Mouse (Mus musculus) regulatory T cell (primary cell): Measurements from ENCODE around the gene Adarb1.

Experiments
- in situ Hi-C: fragments of 300-600 bp; cut with MboI, MseI; formaldehyde crosslinking; loops from one replicate; pipeline ENCODE4 v1.15.1; 2025; ENCODE audit warnings: high pct_unique_total_duplicates

Adarb1 gene

DNA sequence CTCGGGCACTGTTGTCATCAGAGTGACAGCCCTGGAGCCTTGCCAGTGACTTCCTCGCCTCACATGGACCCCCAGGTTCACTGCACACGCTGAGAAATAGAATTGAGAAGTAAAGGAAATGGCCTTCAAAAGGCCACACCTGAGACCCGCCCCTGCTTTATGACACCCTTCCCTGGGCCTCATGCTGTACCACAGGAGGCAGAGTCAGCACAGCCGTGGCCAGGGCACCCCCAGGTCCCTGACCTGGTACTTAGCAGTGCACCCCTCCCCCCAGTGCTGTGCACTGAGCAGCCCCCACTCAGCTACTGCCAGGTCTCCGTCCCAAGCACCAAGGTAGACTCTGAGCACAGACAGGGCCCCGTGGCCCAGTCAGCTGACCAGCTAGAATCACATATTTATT, 148.9 kb downstream of the Adarb1 start:
- in situ Hi-C loops, result no loop called here

DNA sequence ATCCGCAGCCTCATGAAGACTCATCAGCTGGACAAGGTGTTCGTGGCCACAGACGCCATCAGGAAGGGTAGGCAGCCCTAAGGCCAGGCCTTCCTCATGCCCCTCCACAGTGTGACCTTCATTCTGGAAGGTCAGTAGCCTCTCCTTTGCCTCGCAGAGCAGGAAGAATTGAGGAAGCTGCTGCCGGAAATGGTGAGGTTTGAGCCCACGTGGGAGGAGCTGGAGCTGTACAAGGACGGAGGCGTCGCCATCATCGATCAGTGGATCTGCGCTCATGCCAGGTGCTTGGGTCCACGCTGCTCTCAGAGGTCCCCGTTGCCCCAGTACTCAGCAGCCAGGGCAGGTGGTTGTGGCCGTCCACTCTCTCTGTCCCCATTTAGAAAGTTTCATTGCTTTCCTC, 151.0 kb downstream of the Adarb1 start:
- in situ Hi-C loops, result no loop called here

DNA sequence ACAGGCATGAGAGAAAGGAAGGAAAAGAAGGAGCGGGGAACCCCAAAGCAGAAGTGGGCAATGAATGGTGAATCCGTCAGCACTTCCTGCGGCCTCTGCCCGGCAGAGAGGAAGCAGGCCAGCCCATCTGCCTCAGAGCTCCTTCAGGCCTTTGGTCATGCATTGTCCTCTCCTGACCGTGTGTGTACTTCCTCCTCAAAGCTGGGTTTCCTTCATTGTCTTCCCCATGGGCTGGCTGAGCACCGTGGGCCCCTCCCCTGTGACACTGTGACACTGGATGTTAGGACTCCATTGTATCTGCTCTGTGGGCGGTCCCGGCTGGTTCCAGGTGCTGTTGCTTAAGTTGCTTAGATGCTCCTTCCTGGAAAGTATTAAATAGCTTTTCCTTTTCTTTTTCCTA, 151.8 kb downstream of the Adarb1 start:
- in situ Hi-C loops, result no loop called here

DNA sequence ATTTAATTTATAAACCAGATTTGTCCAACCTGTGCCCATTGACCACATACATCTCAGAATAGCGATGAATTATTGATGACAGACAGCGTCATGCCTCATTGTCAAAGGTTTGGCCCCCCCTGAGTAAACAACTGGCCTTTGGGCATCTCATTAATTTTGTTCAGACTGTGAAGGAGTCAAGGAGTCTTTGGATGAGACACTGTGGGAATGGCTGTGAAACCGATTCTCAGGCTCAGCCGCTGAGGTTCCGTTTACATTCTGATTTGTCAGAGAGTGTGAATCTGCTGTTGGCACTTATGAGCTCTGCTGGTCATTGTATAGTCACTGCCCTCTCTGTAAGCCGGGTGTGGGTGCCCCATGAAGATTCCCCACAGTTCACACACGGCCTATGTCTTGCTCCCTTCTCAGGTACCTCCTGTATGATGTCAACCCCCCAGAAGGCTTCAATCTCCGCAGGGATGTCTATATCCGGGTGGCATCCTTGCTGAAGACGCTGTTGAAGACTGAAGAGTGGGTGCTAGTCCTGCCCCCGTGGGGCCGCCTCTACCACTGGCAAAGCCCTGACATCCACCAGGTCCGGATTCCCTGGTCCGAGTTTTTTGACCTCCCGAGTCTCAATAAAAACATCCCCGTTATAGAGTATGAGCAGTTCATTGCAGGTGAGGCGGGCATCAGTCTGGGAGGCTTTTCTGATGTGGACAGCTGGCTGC, 157.7 kb downstream of the Adarb1 start:
- in situ Hi-C loops, result no loop called here

DNA sequence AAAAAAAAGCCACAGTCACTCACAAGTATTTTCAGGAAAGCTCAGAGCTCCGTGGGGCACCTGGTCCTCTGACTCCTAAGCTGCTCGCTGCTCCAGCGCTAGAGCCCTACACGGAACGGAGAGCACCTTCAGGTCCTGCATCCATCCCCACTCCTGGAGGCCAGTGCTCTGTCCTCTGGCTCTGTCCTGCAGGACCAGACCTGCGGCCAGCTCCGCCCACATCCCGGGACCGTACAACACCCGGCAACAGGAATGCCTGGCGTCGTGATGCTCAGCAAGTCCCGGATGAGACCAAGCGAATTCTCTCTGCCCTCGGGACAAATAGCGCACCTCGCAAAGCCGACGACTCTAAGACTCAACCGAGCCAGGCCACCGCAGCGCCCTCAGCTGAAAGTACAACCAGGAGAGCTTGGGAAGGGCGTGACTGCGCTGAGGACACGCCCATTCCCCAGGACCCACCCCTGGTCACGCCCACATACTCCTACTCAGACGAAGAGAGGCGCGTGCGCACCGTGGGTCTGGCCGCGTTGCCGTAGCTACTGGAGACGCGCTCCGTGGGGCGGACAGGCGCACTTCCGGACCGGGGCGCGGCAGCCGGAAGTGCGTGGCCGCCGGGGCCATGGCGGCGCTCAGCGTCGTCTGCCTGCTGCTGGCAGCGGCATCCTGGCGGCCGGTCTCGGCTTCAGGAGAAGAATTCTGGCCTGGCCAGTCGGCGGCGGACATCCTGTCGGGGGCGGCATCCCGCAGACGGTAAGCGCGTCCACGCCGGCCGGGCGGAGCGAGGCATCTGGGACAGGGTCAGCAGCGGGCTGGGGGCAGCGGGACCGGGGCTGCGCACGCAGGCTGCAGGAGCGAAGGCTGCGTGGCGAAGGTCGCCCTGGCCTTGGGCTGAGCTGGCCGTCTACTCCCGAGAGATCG, 159.1 kb downstream of the Adarb1 start, which contains the start of gene Pofut2:
Gene Pofut2 (plus strand): TSS at position 515 of the 918 bp plus-strand sequence.
- in situ Hi-C loops, result no loop called here

DNA sequence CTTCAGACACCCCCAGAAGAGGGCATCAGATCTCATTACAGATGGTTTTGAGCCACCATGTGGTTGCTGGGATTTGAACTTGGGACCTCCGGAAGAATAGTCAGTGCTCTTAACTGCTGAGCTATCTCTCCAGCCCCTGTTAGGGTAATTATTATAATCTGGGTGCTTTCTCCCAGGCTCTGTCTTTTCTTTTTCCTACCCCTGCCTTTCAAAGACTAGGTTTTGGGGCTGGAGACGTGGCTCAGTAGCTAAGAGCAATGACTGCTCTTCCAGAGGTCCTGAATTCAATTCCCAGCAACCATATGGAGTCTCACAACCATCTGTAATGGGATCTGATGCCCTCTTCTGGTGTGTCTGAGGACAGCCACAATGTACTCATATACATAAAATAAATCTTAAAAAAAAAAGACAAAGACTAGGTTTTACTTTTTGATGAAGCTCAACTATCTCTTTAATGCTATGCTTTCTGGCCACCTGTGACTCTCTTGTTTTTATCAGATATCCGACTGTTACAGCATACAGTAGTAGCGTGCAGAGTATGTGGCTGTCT, 160.0 kb downstream of the Adarb1 start:
- in situ Hi-C loops, result no loop called here

DNA sequence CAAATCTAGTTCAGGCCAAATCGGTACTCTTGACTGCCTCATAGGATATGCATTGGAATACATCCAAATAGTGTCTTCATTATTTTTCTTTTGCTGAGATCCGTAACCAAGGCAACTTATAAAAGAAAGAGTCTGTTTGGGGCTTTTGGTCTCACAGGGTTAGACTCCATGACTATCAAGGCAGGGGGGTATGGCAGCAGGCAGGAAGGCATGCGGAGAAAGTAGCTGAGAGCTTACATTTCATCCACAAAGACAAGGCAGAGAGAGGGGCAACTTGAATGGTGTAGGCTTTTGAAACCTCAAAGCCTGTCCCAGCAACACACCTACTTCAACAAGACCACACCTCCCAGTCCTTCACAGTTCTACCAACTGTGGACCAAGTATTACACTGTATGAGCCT, 162.4 kb downstream of the Adarb1 start:
- in situ Hi-C loops, result no loop called here

DNA sequence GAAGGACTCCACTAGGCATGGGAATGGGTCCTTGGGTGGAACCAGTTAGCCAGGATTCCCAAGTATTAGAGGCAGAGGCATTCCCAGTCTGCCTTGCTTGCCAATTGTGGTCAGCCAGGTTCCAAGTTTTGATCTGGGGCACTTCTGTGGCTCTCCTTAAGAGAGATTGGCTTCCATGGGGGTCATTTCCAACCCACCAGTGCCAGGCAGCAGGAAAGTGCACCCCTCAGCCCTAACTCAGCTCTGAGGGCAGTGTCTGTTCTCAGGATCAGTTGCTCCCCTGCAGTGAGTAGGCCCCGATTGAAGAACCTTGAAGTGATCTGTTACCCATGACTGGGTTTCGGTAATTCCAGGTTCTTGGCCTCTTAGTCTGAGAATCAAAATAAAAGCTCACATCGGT, 162.8 kb downstream of the Adarb1 start:
- in situ Hi-C loops, result no loop called here

DNA sequence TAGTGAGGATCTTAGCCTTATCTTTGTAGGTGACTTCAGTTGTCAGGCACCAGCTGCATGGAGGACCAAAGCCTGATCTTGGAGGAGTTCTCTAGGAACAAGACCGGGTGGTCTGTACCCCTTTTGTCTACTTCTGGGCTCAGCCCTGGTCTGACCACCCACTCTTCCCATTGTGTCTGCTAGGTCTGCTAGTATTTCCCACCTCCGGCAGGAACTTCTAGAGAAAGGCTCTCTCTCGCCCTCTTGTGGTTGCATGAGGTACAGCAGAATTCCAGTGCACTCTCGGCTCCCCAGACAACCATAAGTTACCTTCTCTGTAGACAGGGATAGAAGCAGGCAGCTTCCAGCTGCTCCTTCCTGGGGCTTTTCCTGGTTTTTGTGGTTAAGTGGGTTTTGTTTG, 165.3 kb downstream of the Adarb1 start:
- in situ Hi-C loops, result loop anchor here (5.0 kb wide), 1 partner anchor 120 kb away; no protein-coding TSS in a partner anchor

DNA sequence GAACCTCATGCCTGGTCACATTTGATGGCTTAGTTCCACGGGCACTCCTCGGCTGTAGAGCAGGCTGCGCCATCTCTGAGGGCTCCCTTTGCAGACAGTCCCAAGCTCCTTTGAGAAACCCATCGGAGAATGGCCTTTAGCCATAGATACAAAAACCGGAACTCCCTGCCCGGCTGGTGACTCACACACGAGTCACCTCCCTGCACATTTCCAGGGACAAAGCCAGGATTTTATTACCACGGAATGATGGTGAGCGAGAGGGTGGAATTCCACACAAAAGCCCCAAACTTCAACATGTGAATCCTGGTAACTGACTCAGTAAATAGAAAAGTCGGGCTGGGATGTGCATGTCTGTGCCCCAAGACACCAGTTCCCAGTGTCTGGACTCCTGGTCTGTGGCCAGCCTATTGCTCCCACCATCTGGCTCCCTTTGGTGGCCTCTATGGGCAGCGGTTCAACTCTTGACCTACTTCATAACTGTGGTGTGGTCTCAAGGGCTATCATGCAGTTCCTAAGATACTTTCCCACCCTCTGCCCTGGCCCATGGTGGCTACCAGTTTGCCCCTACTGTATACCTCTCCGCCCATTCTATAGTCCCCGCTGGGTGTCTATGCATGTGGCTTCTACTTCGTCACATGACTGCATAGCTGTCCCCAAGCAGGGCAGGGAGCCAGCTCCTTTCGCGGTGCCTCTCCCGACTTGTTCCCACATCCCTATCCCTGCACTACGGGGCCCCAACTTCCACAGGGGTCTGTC, 166.1 kb downstream of the Adarb1 start:
- in situ Hi-C loops, result loop anchor here (5.0 kb wide), 1 partner anchor 120 kb away; no protein-coding TSS in a partner anchor

DNA sequence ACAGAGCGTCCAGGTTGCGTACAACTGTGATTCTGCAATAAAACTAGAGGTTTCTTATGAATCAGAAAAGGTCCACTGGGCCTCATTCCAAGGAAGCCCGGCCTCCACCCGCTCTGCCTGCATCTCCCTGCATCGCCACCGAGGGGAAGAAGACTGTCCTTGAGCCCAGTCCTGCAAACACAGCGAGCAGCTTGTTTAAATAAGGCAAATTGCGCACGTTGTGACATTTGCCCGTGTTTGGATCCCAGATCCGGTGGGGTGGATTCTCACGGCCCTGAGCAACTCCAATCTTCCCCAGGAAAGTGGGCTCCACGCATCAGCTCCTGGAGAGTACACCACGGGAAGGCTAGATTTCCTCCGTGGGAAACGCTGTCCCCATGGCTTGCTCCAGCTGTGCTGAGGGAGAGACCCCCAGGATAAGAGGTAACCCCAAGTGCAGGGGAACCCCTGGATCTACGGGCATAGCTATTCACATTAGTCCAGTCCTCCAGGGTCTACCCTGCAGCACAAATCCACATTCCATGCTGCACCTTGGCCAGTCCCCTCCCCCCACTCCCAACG, 166.8 kb downstream of the Adarb1 start:
- in situ Hi-C loops, result loop anchor here (5.0 kb wide), 1 partner anchor 119 kb away; no protein-coding TSS in a partner anchor

DNA sequence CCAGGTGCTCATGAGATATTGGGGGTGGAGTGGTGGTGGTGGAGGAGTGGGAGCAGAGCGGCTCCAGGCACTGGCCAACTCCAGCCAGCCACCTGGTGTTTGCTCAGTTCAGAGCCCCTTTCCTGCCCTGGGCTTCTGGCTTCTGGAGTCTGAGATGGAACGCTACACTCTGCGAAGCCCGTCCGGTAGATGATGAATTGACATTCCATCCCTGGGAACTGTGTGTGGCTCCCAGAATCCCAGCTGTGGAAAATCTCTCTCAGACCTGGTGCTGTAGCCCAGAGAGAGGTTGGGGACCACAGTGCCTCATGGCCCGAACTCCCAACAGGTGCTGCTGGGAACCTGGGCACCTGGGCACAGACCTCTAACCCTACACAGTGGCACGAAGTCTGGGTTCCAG, 170.4 kb downstream of the Adarb1 start:
- in situ Hi-C loops, result no loop called here

DNA sequence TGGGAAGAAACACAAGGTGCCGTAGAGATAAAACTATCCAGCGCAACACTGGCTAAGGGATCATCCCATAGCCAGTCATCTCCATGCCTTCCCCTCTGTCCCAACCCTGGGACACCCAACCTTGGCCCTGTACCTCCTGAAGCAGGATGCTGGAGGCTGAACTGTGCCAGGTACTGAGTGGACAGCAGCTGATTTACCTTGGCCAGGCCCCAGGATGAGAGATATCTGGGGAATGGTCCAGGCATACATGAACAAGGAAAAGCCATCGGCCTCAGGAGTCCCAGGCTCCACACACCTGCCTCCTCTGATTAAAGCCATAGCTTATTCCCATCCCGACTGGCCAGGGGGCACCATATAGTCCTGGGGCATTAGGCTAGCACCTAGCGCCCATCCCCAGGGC, 171.0 kb downstream of the Adarb1 start:
- in situ Hi-C loops, result no loop called here

DNA sequence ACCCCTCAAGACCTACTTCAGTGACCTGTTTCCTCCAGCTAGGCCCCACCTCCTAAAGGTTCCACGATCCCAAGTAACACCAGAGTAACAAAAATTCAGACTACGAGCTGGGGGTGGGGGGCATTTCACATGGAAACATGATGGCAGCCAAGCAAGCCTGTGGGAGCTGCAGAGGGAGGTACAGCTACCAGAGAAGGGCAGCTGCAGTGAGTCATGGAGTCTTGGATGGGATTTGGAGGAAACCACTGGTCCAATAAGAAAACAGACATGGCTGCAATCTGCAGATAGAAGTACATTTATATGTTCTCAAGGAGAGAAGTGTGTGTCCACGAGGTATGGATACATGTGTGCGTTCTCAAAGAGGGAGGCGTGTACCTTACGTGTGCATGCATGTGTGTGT, 173.3 kb downstream of the Adarb1 start:
- in situ Hi-C loops, result no loop called here

DNA sequence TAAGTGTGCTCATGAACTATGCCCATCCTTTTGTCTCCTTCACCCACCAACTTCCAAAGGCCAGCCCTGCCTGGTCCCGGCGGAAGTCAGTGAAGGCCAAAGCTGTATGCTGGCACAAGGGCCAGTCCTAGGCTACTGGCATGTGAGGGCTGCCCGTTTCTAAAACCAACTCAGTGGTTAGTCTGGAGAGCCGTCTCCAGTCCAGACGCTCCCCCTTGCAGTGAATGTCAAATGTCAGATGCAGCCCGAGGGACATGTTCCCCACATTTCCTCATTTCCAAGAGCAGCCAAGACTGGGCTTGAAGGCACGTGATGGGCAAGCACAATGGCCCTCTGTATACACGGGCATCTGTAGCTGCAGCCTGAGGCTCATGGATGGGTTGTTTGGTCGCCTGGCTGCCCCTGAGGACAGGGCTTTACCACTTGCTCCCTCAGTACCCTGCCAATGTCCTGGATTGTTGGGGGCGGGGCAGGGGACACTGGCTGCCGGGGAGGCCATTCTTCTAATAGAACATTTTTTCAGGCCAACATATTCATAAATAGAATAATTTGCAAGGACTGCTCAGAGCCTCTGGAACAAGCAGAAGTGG, 174.4 kb downstream of the Adarb1 start:
- in situ Hi-C loops, result no loop called here

DNA sequence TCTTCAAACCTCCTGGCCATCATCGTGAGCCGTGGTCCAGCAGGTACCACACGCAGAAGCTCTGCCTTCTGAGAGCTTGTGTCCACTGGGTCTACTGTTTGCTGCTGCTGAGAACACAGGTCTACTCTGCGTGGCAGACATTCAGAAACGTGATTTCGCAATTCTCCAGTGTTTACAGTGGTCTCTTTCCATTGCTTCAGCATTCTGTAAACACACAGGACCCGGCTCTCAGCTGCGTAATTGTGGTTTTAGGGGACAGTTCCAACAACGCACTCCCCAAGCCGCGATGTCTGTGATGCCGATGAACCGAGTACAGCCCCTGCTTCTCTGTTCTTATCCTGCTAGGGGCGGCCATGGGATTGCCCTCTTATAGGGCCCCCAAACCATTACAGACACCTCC, 175.2 kb downstream of the Adarb1 start:
- in situ Hi-C loops, result no loop called here

DNA sequence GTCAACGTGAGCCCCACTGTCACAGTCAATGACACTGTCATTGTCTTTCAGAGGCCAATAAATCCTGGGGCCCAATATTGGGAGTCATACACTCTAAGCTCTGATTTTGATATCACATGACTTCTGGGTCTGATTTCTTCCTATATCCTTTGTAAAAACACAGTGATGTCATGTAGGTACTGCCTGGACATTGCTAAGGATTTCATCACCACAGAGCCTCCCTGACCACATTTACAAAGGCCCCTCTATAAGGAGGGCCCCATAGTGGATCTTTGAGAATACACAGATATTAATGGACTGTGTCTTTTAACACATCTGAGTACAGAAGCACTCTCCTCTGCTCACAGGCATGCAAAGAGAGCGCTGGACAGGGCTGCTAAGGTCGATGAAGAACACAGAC, 175.7 kb downstream of the Adarb1 start:
- in situ Hi-C loops, result no loop called here

DNA sequence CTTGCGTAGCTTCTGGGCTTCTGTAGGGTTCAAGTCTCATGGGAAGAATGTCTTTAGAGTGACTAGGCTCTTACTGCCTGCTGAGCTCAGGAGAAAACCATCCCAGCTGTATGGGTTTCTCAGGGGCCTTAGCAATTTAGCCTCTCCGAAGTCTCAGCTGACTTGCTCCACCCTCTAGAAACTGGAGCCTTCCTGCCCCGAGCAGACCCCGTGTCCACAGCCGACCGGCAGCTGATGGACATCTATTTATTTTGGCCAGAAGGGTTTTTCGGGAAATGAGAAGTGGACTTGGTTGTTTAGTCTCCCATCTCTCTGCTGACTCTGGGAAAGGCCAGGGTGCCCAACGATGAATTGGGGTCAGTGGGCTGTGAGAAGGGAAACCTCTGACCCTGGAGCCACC, 177.3 kb downstream of the Adarb1 start:
- in situ Hi-C loops, result no loop called here
